Mouse (Mus musculus) testis, adult 2 months (tissue): ENCODE results near the gene Gm11032.

ENCODE experiments used
- CTCF ChIP-seq: fragments of 200-500 bp; IDR thresholded peaks from 2 replicates; pipeline ENCODE4 v1.5.1; 2012; ENCODE audit warnings: low read depth, mild to moderate bottlenecking, inconsistent platforms, low read length, moderate library complexity; ENCODE audit not compliant: control insufficient read depth, insufficient read depth, insufficient replicate concordance
- POLR2A ChIP-seq: fragments of 200-500 bp; IDR thresholded peaks from 2 replicates; pipeline ENCODE4 v1.6.1; 2012; ENCODE audit warnings: low read depth, mild to moderate bottlenecking, inconsistent platforms, low read length, moderate library complexity; ENCODE audit not compliant: control insufficient read depth

DNA sequence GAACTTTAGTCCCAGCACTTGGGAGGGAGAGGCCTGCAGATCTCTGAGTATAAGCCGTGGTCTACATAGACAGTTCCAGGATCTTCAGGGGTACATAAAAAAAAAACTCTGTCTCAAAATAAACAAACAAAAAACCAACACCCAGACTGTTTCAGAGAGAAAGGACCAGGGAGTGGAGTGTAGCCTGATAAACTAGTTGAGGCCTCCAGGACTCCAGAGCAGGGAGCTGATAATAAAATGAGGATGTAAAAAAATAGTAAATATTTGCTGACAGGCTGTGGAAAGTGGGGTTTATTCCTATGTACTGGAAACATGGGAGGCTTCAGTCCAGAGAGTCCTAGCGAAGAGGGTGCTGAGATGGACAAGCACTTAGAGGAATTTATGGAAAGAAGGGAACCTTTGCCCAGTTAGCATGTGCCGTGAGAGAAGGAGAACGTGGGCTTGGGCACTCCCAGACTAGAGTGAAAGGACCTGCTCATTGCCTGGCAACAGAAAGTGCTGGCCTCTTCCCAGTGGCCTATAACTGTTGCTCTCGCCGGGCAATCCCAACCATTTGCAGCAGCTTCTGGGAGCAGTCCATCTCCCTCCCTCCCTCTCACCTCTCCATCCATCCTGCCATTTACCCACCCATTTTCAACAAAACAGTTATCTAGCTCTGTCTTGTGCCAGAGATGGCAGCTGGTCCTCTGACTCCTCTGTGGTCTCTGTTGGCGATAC, 40.6 kb downstream of the Gm11032 start:
- no peak for TF ChIP-seq POLR2A
- no peak for TF ChIP-seq CTCF
